Mouse (Mus musculus) midbrain, embryonic 15.5 days (tissue): ENCODE measurements around the gene Phb. TPM values are rescaled to one million over a fixed set of nuclear protein-coding genes. Genes with fewer than 3 reads are reported as not detected.
"Not testable (repeated sequence)": the region's sequence is repeated elsewhere in the genome, so short reads cannot be mapped to it uniquely, and the experiment has no call there.

ENCODE experiments used
- ATAC-seq: fragments of 200-750 bp; cut with Nextera tagmentation; replicated peaks from 2 replicates; pipeline ENCODE4 v1.8.0; 2017; ENCODE audit warnings: moderate TSS enrichment
- H3K27ac ChIP-seq: fragments of 300-500 bp; sonication (generic); 2 replicates; pipeline ENCODE4 v1.5.1; 2015; ENCODE audit warnings: mild to moderate bottlenecking, inconsistent platforms
- H3K27me3 ChIP-seq: fragments of 300-500 bp; sonication (generic); replicated peaks from 2 replicates; pipeline ENCODE4 v1.6.1; 2015; ENCODE audit warnings: inconsistent platforms
- H3K36me3 ChIP-seq: fragments of 300-500 bp; sonication (generic); replicated peaks from 2 replicates; pipeline ENCODE4 v1.6.1; 2015; ENCODE audit warnings: inconsistent platforms
- H3K4me1 ChIP-seq: fragments of 300-500 bp; sonication (generic); 2 replicates; pipeline ENCODE4 v1.6.1; 2015; ENCODE audit warnings: inconsistent platforms
- H3K4me2 ChIP-seq: fragments of 300-500 bp; sonication (generic); 2 replicates; pipeline ENCODE4 v1.6.1; 2015; ENCODE audit warnings: inconsistent platforms, mild to moderate bottlenecking, moderate library complexity
- H3K4me3 ChIP-seq: fragments of 300-500 bp; sonication (generic); 2 replicates; pipeline ENCODE4 v1.5.1; 2015; ENCODE audit warnings: mild to moderate bottlenecking, inconsistent platforms
- H3K9ac ChIP-seq: fragments of 300-500 bp; sonication (generic); 2 replicates; pipeline ENCODE4 v1.6.1; 2015; ENCODE audit warnings: mild to moderate bottlenecking, inconsistent platforms
- H3K9me3 ChIP-seq: fragments of 300-500 bp; sonication (generic); 2 replicates; pipeline ENCODE4 v1.6.1; 2016; ENCODE audit warnings: inconsistent platforms
- WGBS: fragments of 180-500 bp; shearing (Covaris S2); methylation state at CpG from one replicate; pipeline ENCODE4 v1.1.7; 2015; ENCODE audit warnings: mixed read lengths; 5-methylcytosine and 5-hydroxymethylcytosine counted together
- polyA plus RNA-seq: library from polyadenylated mRNA; unstranded; fragments of >200 nt; fragmentation: Nextera tagmentation; extraction: Ambion mirVana; gene quantifications from 2 replicates; pipeline ENCODE4 v1.2.1, GENCODE M21; 2015

The Phb gene
- polyA plus RNA-seq, 1 experiment from 2014 or later: 185 TPM

DNA sequence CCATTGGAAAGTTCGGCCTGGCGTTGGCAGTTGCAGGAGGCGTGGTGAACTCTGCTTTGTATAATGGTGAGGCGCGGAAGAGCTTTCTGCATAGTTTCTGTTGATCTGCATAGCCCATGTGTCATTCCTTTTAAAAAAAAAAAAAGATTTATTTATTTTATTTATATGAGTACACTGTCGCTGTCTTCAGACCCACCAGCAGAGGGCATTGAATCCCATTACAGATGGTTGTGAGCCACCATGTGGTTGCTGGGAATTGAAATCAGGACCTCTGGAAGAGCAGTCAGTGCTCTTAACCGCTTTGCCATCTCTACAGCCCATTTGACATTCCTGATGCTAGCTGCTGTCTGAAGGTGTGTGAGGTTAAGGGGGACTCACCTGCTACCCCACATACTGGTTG lies 1.3 kb downstream of the Phb start:
- Histone ChIP-seq H3K4me1 (peaks cover 13% of the 10 kb centered on the region), H3K36me3 (peaks cover 27% of the 10 kb centered on the region; the same call in 1 of the 2 replicates), H3K4me2 (peak overlapping the region; percentile 80; the same call in 1 of the 2 replicates)
- 91% methylated on average over 7 of the region's 7 CpGs for WGBS
- not testable (repeated sequence) for H3K27me3 ChIP-seq, H3K27ac ChIP-seq, ATAC-seq, H3K4me3 ChIP-seq, H3K9me3 ChIP-seq, H3K9ac ChIP-seq

DNA sequence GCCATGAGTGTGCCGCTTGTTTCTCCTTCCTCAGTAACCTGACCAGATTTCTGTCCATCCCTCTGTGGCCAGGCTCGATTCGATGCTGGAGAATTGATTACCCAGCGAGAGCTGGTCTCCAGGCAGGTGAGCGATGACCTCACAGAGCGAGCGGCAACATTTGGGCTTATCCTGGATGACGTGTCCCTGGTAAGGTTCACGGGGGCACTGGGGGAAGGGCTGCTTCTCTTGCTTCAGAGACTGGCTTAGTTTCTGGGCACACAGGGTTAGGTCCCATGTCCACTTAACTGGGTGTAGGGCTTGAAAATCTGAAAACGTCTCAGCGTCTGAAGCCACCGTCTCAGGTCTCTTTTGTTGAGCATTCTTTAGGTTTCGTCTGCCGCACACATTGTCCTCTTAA lies 8.7 kb downstream of the Phb start:
- peaks cover 39% of the 10 kb centered on the region; the same call in 1 of the 2 replicates for H3K36me3 ChIP-seq
- H3K27me3 ChIP-seq: no peaks in the 10 kb centered on the region
- 91% methylated on average over 14 of the region's 14 CpGs for WGBS
- H3K4me2 ChIP-seq: no peak overlapping the region
- H3K4me1 ChIP-seq: no peaks in the 10 kb centered on the region
- no peak overlapping the region for H3K4me3 ChIP-seq
- H3K9ac ChIP-seq: no peak overlapping the region
- no peak overlapping the region for H3K27ac ChIP-seq
- ATAC-seq: no peak
- no peaks in the 10 kb centered on the region for H3K9me3 ChIP-seq

DNA sequence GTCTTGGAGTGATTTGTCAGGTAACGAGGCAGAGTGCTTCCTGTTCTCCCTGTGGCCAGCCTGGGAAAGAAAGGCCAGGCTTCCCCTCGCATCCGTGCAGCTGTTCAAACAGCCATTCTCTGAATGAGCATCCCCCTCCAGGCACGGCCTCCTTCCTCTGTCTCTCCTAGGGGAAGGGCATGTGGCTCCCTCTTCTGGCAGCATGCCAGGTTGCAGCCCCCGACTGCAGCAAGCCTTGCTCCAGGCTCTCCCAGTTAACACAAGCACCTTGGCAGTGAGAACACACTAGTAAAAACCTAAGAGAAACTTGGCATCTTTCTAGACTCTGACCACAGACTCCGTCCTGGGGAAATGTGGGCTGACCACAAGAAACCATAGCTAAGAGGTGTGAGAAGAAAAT lies 9.6 kb downstream of the Phb start:
- ATAC-seq: no peak; the same call in 1 of the 2 replicates
- Histone ChIP-seq H3K9me3 (no peaks in the 10 kb centered on the region), H3K27me3 (no peaks in the 10 kb centered on the region), H3K4me3 (no peak overlapping the region), H3K36me3 (peaks cover 40% of the 10 kb centered on the region; the same call in 1 of the 2 replicates), H3K4me1 (no peaks in the 10 kb centered on the region), H3K4me2 (no peak overlapping the region), H3K9ac (no peak overlapping the region), H3K27ac (no peak overlapping the region)
- WGBS: 14% methylated on average over 6 of the region's 6 CpGs

DNA sequence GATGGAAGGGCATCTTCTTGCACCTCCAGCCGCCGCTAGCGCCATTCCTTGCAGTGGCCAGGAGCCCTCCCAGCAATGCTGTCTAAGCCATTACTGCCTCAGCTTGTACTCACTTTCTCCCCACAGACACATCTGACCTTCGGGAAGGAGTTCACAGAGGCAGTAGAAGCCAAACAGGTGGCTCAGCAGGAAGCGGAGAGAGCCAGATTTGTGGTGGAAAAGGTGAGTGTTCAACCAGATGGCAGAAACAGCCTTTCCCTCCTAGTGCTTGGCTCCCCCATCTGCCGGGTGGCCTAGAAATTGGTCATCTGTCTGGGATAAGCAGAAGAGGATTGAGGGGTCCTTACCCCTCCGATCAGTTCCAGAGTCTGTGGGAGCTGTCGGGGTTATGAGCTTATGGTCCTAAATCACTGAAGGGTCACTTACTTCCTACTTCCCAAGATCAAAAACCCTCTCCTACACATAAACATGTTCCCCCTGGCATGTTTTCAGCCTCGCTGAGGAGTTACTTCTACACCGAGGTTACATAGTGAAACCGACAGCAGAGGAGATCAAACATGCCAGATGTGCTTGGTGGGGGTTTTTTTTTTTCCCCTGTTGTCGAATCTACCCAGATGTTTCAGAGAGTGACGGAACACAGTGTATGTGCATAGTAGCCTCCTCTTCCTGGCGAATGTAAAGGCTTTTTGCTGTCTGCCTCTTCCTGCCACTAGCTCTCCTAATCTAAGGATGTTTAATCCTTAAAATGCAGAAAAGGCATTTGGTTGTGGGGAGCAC lies 11.4 kb downstream of the Phb start:
- Histone ChIP-seq H3K9ac (no peak overlapping the region), H3K36me3 (peaks cover 32% of the 10 kb centered on the region; the same call in 1 of the 2 replicates), H3K4me3 (no peak overlapping the region), H3K4me1 (no peaks in the 10 kb centered on the region), H3K4me2 (no peak overlapping the region), H3K27me3 (no peaks in the 10 kb centered on the region), H3K9me3 (no peaks in the 10 kb centered on the region), H3K27ac (no peak overlapping the region)
- no peak for ATAC-seq
- WGBS: 94% methylated on average over 14 of the region's 14 CpGs

GRCm38 (mm10) chr11:95681995-95682601 lies 15.3 kb downstream of the Phb start:
- Histone ChIP-seq H3K4me3 (no peak overlapping the region), H3K4me1 (no peaks in the 10 kb centered on the region), H3K4me2 (no peak overlapping the region), H3K36me3 (peaks cover 24% of the 10 kb centered on the region; the same call in 1 of the 2 replicates), H3K27ac (no peak overlapping the region), H3K9me3 (no peaks in the 10 kb centered on the region), H3K9ac (no peak overlapping the region), H3K27me3 (no peaks in the 10 kb centered on the region)
- ATAC-seq: no peak
- WGBS: 79% methylated on average over 9 of the region's 9 CpGs

- Histone ChIP-seq H3K4me2 (no peak overlapping the region), H3K9ac (no peak overlapping the region), H3K9me3 (no peaks in the 10 kb centered on the region), H3K36me3 (peaks cover 16% of the 10 kb centered on the region; the same call in 1 of the 2 replicates), H3K27me3 (no peaks in the 10 kb centered on the region), H3K4me1 (no peaks in the 10 kb centered on the region), H3K4me3 (no peak overlapping the region), H3K27ac (no peak overlapping the region)
- 93% methylated on average over 3 of the region's 3 CpGs for WGBS
- no peak for ATAC-seq
Observed at GRCm38 (mm10) chr11:95682946-95683345, 16.2 kb downstream of the Phb start.

- ATAC-seq: no peak
- Histone ChIP-seq H3K27ac (no peak overlapping the region), H3K4me2 (no peak overlapping the region), H3K27me3 (no peaks in the 10 kb centered on the region), H3K9me3 (no peaks in the 10 kb centered on the region), H3K4me1 (no peaks in the 10 kb centered on the region), H3K36me3 (no peaks in the 10 kb centered on the region; the same call in 1 of the 2 replicates), H3K9ac (no peak overlapping the region), H3K4me3 (no peak overlapping the region)
- WGBS: 5% methylated on average over 4 of the region's 4 CpGs
Observed at GRCm38 (mm10) chr11:95686031-95686430, 19.3 kb downstream of the Phb start.

GRCm38 (mm10) chr11:95687084-95687656 lies 20.4 kb downstream of the Phb start:
- H3K36me3 ChIP-seq: no peaks in the 10 kb centered on the region
- H3K9ac ChIP-seq: no peak overlapping the region
- ATAC-seq: no peak
- no peaks in the 10 kb centered on the region for H3K9me3 ChIP-seq
- H3K27ac ChIP-seq: no peak overlapping the region
- no peak overlapping the region for H3K4me3 ChIP-seq
- no peak overlapping the region for H3K4me2 ChIP-seq
- H3K4me1 ChIP-seq: no peaks in the 10 kb centered on the region
- H3K27me3 ChIP-seq: no peaks in the 10 kb centered on the region
- 39% methylated on average over 11 of the region's 11 CpGs for WGBS

DNA sequence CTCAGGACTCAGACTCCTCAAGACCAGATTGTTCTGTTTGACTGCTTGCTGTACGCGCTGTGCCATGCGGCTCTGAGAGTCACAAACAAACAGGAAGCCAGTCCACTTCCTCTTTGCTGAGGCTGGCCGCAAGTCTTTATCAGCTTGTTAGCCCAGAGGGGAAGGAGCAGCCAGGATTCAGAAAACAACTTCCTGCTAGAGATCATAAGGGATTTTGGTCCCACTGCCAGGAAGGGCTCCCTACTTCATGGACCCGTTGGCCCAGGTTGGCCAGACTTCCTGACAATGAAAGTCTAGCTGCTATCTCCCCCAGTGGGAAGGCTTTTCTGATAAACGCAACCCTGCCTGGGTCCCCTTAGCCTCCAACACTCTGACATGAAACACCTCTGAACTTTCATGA lies 21.8 kb downstream of the Phb start:
- H3K36me3 ChIP-seq: no peaks in the 10 kb centered on the region
- no peak overlapping the region for H3K4me2 ChIP-seq
- no peak overlapping the region for H3K27ac ChIP-seq
- WGBS: 85% methylated on average over 6 of the region's 6 CpGs
- no peaks in the 10 kb centered on the region for H3K4me1 ChIP-seq
- no peak overlapping the region for H3K4me3 ChIP-seq
- no peaks in the 10 kb centered on the region for H3K9me3 ChIP-seq
- no peaks in the 10 kb centered on the region for H3K27me3 ChIP-seq
- H3K9ac ChIP-seq: no peak overlapping the region
- no peak for ATAC-seq

DNA sequence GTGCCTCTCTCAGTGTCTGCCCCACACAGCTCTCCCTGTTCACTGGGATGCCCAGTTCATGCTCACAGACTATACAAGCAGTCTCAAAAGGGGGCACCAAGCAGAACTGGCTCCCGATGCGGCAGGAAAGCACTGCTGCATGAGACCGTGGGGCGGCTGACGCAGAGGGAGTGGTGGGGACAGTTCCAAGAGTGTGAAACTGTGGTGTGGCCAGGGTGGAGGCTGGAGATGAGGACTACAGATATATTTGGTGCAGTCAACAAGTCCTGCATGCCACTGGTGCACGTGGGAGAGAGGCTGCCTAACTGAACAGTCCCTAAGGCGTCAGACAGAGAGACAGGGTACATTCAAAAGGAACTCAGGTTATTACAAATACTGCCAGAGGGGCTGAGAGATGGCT lies 22.2 kb downstream of the Phb start:
- H3K4me2 ChIP-seq: no peak overlapping the region
- WGBS: 79% methylated on average over 7 of the region's 7 CpGs

GRCm38 (mm10) chr11:95689544-95689943 lies 22.8 kb downstream of the Phb start:
- WGBS: 88% methylated on average over 3 of the region's 3 CpGs
- no peaks in the 10 kb centered on the region for H3K36me3 ChIP-seq

More for the DNA sequence above, 22.2 kb downstream of the Phb start:
- Histone ChIP-seq H3K27me3 (no peaks in the 10 kb centered on the region), H3K9ac (no peak overlapping the region), H3K27ac (no peak overlapping the region), H3K4me3 (no peak overlapping the region), H3K9me3 (no peaks in the 10 kb centered on the region), H3K36me3 (no peaks in the 10 kb centered on the region), H3K4me1 (no peaks in the 10 kb centered on the region)
- ATAC-seq: no peak

GRCm38 (mm10) chr11:95698541-95698940 lies 31.8 kb downstream of the Phb start:
- no peak overlapping the region for H3K9ac ChIP-seq
- H3K4me2 ChIP-seq: no peak overlapping the region
- H3K36me3 ChIP-seq: no peaks in the 10 kb centered on the region
- no peaks in the 10 kb centered on the region for H3K27me3 ChIP-seq
- H3K4me3 ChIP-seq: no peak overlapping the region
- no peaks in the 10 kb centered on the region for H3K4me1 ChIP-seq
- ATAC-seq: no peak
- H3K9me3 ChIP-seq: no peaks in the 10 kb centered on the region
- H3K27ac ChIP-seq: no peak overlapping the region
- WGBS: 81% methylated on average over 5 of the region's 5 CpGs

More at GRCm38 (mm10) chr11:95689544-95689943, 22.8 kb downstream of the Phb start:
- Histone ChIP-seq H3K27me3 (no peaks in the 10 kb centered on the region), H3K4me2 (no peak overlapping the region), H3K27ac (no peak overlapping the region), H3K4me1 (no peaks in the 10 kb centered on the region), H3K9me3 (no peaks in the 10 kb centered on the region), H3K9ac (no peak overlapping the region), H3K4me3 (no peak overlapping the region)
- no peak for ATAC-seq
